Mouse (Mus musculus): Measurements from ENCODE around the gene Samd4b. TPM values are rescaled to one million over a fixed set of nuclear protein-coding genes. Genes with fewer than 3 reads are reported as not detected.

Samd4b gene
- polyA plus RNA-seq, 1 experiment from 2014 or later: 18.5 TPM

- WGBS: 4% methylated on average over 4 of the region's 4 CpGs
- H3K4me1 ChIP-seq: peaks cover 26% of the 10 kb centered on the region
- H3K27me3 ChIP-seq (replicated peaks): no peaks in the 10 kb centered on the region
- H3K27ac ChIP-seq: peak overlapping the region; percentile 64
- ATAC-seq (ENCODE audit: insufficient read depth, low FRiP score, low read depth): peak; percentile 41
- no peak overlapping the region for H3K4me3 ChIP-seq (replicated peaks)
- H3K36me3 ChIP-seq: peaks cover 28% of the 10 kb centered on the region
- H3K9me3 ChIP-seq: no peaks in the 10 kb centered on the region
- H3K4me2 ChIP-seq: no peak overlapping the region
- H3K9ac ChIP-seq: no peak overlapping the region
Measured at GRCm38 (mm10) chr7:28386462-28386861, 211.5 kb downstream of the Samd4b start.

GRCm38 (mm10) chr7:28386007-28386406 lies 211.9 kb downstream of the Samd4b start:
- Histone ChIP-seq H3K4me3 (replicated peaks) (no peak overlapping the region), H3K27ac (peak overlapping the region; percentile 64), H3K9me3 (no peaks in the 10 kb centered on the region), H3K4me2 (no peak overlapping the region), H3K4me1 (peaks cover 27% of the 10 kb centered on the region), H3K9ac (no peak overlapping the region), H3K27me3 (replicated peaks) (no peaks in the 10 kb centered on the region), H3K36me3 (peaks cover 28% of the 10 kb centered on the region)
- 73% methylated on average over 7 of the region's 7 CpGs for WGBS
- ATAC-seq (ENCODE audit: insufficient read depth, low FRiP score, low read depth): no peak

- H3K4me1 ChIP-seq: peaks cover 35% of the 10 kb centered on the region
- H3K9ac ChIP-seq: no peak overlapping the region
- no peak overlapping the region for H3K4me2 ChIP-seq
- H3K4me3 ChIP-seq (replicated peaks): no peak overlapping the region
- H3K9me3 ChIP-seq: no peaks in the 10 kb centered on the region
- no peaks in the 10 kb centered on the region for H3K27me3 ChIP-seq (replicated peaks)
- peaks cover 23% of the 10 kb centered on the region for H3K36me3 ChIP-seq
- peak overlapping the region; percentile 64; the same call in 1 of the 2 replicates for H3K27ac ChIP-seq
- no peak for ATAC-seq (ENCODE audit: insufficient read depth, low FRiP score, low read depth)
- WGBS: 90% methylated on average over 9 of the region's 9 CpGs
Measured at GRCm38 (mm10) chr7:28385196-28385595, 212.7 kb downstream of the Samd4b start.

GRCm38 (mm10) chr7:28384162-28384561 lies 213.8 kb downstream of the Samd4b start:
- 84% methylated on average over 6 of the region's 6 CpGs for WGBS
- Histone ChIP-seq H3K9ac (no peak overlapping the region), H3K36me3 (peaks cover 15% of the 10 kb centered on the region), H3K4me3 (replicated peaks) (no peak overlapping the region), H3K4me1 (peaks cover 41% of the 10 kb centered on the region), H3K27me3 (replicated peaks) (no peaks in the 10 kb centered on the region), H3K27ac (no peak overlapping the region), H3K9me3 (no peaks in the 10 kb centered on the region), H3K4me2 (no peak overlapping the region)
- no peak for ATAC-seq (ENCODE audit: insufficient read depth, low FRiP score, low read depth)

GRCm38 (mm10) chr7:28383606-28384005 lies 214.3 kb downstream of the Samd4b start:
- no peak for ATAC-seq (ENCODE audit: insufficient read depth, low FRiP score, low read depth)
- peak overlapping the region; percentile 100 for H3K27ac ChIP-seq
- H3K4me2 ChIP-seq: no peak overlapping the region
- peaks cover 41% of the 10 kb centered on the region for H3K4me1 ChIP-seq
- H3K4me3 ChIP-seq (replicated peaks): no peak overlapping the region
- H3K27me3 ChIP-seq (replicated peaks): no peaks in the 10 kb centered on the region
- peaks cover 10% of the 10 kb centered on the region; the same call in 1 of the 2 replicates for H3K36me3 ChIP-seq
- WGBS: 69% methylated on average over 4 of the region's 4 CpGs
- H3K9me3 ChIP-seq: no peaks in the 10 kb centered on the region
- no peak overlapping the region for H3K9ac ChIP-seq

GRCm38 (mm10) chr7:28382981-28383396 lies 215.0 kb downstream of the Samd4b start:
- ATAC-seq (ENCODE audit: insufficient read depth, low FRiP score, low read depth): peak; percentile 12
- Histone ChIP-seq H3K9me3 (no peaks in the 10 kb centered on the region), H3K27ac (peak overlapping the region; percentile 100), H3K27me3 (replicated peaks) (no peaks in the 10 kb centered on the region), H3K4me2 (peak overlapping the region; percentile 70), H3K9ac (no peak overlapping the region), H3K4me1 (peaks cover 44% of the 10 kb centered on the region), H3K36me3 (peaks cover 7% of the 10 kb centered on the region; the same call in 1 of the 2 replicates), H3K4me3 (replicated peaks) (no peak overlapping the region; the same call in 1 of the 2 replicates)
- 48% methylated on average over 11 of the region's 11 CpGs for WGBS

- WGBS: 30% methylated on average over 12 of the region's 12 CpGs
- peak overlapping the region; percentile 41; the same call in 1 of the 2 replicates for H3K4me3 ChIP-seq (replicated peaks)
- peak overlapping the region; percentile 70 for H3K4me2 ChIP-seq
- no peaks in the 10 kb centered on the region for H3K9me3 ChIP-seq
- H3K36me3 ChIP-seq: peaks cover 10% of the 10 kb centered on the region
- H3K9ac ChIP-seq: no peak overlapping the region
- peaks cover 49% of the 10 kb centered on the region for H3K4me1 ChIP-seq
- no peaks in the 10 kb centered on the region for H3K27me3 ChIP-seq (replicated peaks)
- peak; percentile 4; the same call in 1 of the 2 replicates for ATAC-seq (ENCODE audit: insufficient read depth, low FRiP score, low read depth)
- peak overlapping the region; percentile 100 for H3K27ac ChIP-seq
Measured at GRCm38 (mm10) chr7:28382347-28382951, 215.5 kb downstream of the Samd4b start.

- H3K9me3 ChIP-seq: no peaks in the 10 kb centered on the region
- H3K36me3 ChIP-seq: peaks cover 13% of the 10 kb centered on the region
- peak overlapping the region; percentile 41 for H3K4me3 ChIP-seq (replicated peaks)
- H3K4me1 ChIP-seq: peaks cover 54% of the 10 kb centered on the region
- under 1% methylated on average over 20 of the region's 20 CpGs for WGBS
- H3K4me2 ChIP-seq: peak overlapping the region; percentile 70
- H3K27me3 ChIP-seq (replicated peaks): no peaks in the 10 kb centered on the region
- peak overlapping the region; percentile 32; the same call in 1 of the 2 replicates for H3K9ac ChIP-seq
- peak; percentile 63 for ATAC-seq (ENCODE audit: insufficient read depth, low FRiP score, low read depth)
- H3K27ac ChIP-seq: peak overlapping the region; percentile 100
Measured at GRCm38 (mm10) chr7:28381938-28382337, 216.0 kb downstream of the Samd4b start.

- no peaks in the 10 kb centered on the region for H3K27me3 ChIP-seq (replicated peaks)
- H3K9ac ChIP-seq: peak overlapping the region; percentile 32; the same call in 1 of the 2 replicates
- H3K27ac ChIP-seq: peak overlapping the region; percentile 100
- peak overlapping the region; percentile 41 for H3K4me3 ChIP-seq (replicated peaks)
- peaks cover 13% of the 10 kb centered on the region for H3K36me3 ChIP-seq
- H3K9me3 ChIP-seq: no peaks in the 10 kb centered on the region
- H3K4me1 ChIP-seq: peaks cover 57% of the 10 kb centered on the region
- 2% methylated on average over 30 of the region's 30 CpGs for WGBS
- peak overlapping the region; percentile 70 for H3K4me2 ChIP-seq
- ATAC-seq (ENCODE audit: insufficient read depth, low FRiP score, low read depth): peak; percentile 25
Measured at GRCm38 (mm10) chr7:28381017-28381790, 216.7 kb downstream of the Samd4b start.

- peak within 1 kb of the TSS; percentile 82 for H3K4me2 ChIP-seq
- ATAC-seq (ENCODE audit: insufficient read depth, low FRiP score, low read depth): no peak
- H3K27ac ChIP-seq: peak within 1 kb of the TSS; percentile 100
- 40% methylated on average over 17 of the region's 17 CpGs for WGBS
- H3K4me3 ChIP-seq (replicated peaks): peak within 1 kb of the TSS; percentile 74
- peak within 1 kb of the TSS; percentile 89; the same call in 1 of the 2 replicates for H3K9ac ChIP-seq
- H3K27me3 ChIP-seq (replicated peaks): no peaks in the 10 kb centered on the region
- peaks cover 10% of the 10 kb centered on the region for H3K36me3 ChIP-seq
- H3K4me1 ChIP-seq: peaks cover 55% of the 10 kb centered on the region
- H3K9me3 ChIP-seq: no peaks in the 10 kb centered on the region
Measured at GRCm38 (mm10) chr7:28380237-28381016, 217.5 kb downstream of the Samd4b start, which contains the start of gene Zfp36. Zfp36 (minus strand) TSS chr7:28380253.
